Mouse (Mus musculus) left cerebral cortex, adult 2 months (tissue): ENCODE results near the gene Fgfr2. TPM values are rescaled to one million over a fixed set of nuclear protein-coding genes. Genes with fewer than 3 reads are reported as not detected.

ENCODE experiments used
- DNase-seq, 2 experiments: peaks; one replicate each; pipeline ENCODE4 v3.0.0; 2021 to 2022; ENCODE audit warnings: low spot score in 2 of 2, mixed read lengths in 1 of 2; ENCODE audit errors: extremely low spot score in 1 of 2
- H3K27ac ChIP-seq: fragments of 200-600 bp; 2 replicates; pipeline ENCODE4 v1.8.1; 2022
- H3K4me3 ChIP-seq: fragments of 200-600 bp; 2 replicates; pipeline ENCODE4 v1.8.1; 2022
- CTCF ChIP-seq: fragments of 200-600 bp; IDR thresholded peaks from 2 replicates; pipeline ENCODE4 v1.8.1; 2022; ENCODE audit warnings: antibody characterized with exemption, mild to moderate bottlenecking, moderate library complexity
- intact Hi-C: fragments of 180-260 bp; cut with DNase I; formaldehyde crosslinking; loops from one replicate; pipeline ENCODE4 v1.15.1; 2025
- total RNA-seq, 2 experiments: library from RNA; stranded (reverse); gene quantifications; 2 replicates each; pipeline ENCODE4 v1.2.3; 2021

The Fgfr2 gene
- total RNA-seq, 2 experiments from 2014 or later, result 47.3 to 47.4 TPM

DNA sequence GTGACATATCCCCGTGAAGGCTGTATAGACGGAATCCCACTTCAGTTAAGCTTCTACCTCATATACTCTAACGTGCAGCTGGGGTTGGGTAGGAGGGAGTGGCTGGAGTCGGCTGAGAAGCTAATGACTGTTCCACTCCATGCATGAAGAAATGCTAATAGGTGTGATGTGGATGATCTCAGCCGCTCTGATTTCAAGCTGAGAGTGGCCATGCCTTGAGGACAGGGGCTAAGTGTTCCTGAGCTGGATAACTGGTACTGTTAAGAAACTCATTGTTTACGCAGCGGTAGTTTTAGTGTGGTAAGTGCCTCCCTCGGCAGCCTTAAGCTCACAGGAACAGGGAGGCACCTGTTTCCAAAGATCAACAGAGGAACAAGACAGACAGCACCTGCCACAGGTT, 1819.8 kb downstream of the Fgfr2 start:
- intact Hi-C loops, result no loop called here
- Histone ChIP-seq H3K4me3 (no peak overlapping the region), H3K27ac (no peak overlapping the region)
- no peak for DNase-seq
- no peak for TF ChIP-seq CTCF

DNA sequence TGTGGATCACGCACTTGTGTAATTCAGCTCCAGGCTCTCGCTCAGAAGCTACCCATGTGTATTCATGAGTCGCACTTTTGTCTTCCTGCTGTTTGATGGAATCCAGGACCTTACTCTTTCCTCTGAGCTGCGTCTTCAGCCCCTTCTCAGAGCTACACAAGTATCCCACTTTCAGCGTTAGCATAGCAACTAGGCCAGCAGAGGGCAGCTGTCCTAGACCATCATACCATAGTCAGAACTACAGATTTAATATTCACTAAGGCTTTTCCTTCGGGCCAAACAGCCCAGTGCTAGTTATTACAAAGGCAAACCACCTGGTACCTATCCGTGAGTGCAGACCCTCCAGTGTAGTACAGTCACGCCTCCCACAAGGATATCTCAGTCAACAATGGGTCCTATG, 1826.0 kb downstream of the Fgfr2 start:
- DNase-seq, result no peak
- intact Hi-C loops, result no loop called here
- TF ChIP-seq CTCF, result peak; percentile 30
- no peak overlapping the region for H3K4me3 ChIP-seq
- H3K27ac ChIP-seq, result no peak overlapping the region

DNA sequence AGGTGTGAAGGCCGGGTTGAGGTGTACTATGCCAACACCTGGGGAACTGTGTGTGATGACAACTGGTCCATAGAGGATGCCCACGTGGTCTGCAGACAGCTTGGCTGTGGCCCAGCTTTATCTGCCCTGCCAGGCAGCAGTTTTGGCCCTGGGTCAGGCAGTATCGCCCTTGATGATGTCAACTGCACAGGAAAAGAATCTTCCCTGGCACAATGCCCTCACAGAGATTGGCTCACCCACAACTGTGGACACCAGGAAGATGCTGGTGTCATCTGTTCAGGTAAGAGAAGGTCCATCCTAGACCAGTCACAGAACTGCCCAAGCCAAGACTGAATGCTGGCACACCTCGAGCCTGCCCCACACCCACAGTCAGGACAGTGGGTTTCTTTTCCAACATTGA, 1857.3 kb downstream of the Fgfr2 start:
- intact Hi-C loops, result no loop called here
- no peak for TF ChIP-seq CTCF
- DNase-seq, result no peak
- Histone ChIP-seq H3K27ac (no peak overlapping the region), H3K4me3 (no peak overlapping the region)

DNA sequence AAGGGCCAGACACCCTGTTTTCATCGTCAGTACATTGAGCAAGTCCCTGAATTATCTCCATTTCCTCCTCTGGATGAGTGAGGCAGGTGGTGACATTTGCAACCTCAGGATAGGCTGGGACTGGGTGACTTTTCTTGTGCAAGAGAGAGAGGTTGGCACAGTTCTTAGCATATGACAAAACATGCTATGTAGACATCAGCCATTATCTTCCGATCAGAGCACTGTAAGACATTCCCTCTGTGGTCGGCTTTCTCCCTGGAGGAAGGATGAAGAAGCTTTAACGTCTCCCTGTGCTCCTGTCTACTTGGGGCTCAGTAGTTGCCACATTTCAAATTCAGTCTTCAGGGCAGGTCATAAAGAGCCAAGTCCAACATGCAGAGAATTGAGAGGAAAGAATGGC, 1858.9 kb downstream of the Fgfr2 start:
- TF ChIP-seq CTCF, result no peak
- no peak overlapping the region for H3K27ac ChIP-seq
- intact Hi-C loops, result no loop called here
- no peak overlapping the region for H3K4me3 ChIP-seq
- DNase-seq, result no peak

DNA sequence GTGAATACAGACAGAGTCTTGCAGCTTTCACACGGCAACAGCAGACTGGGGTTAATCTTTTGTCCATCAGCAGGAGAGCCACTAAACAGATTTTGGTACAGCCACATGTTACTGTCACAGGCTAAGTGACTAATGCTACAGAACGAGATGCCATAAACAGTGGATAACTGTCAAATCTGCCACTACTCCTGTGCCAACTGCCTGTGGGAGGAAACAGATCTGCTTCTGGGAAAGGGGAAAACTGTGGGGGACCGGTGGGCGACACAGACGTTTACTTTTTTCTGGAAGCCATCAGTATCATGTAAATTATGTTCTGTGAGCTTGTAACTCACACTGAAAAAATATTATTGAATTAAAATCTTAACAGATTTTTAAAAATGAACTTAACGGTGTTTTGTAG, 1862.2 kb downstream of the Fgfr2 start:
- Histone ChIP-seq H3K27ac (no peak overlapping the region), H3K4me3 (no peak overlapping the region)
- TF ChIP-seq CTCF, result no peak
- intact Hi-C loops, result no loop called here
- peak; percentile 8 to 34 for DNase-seq

DNA sequence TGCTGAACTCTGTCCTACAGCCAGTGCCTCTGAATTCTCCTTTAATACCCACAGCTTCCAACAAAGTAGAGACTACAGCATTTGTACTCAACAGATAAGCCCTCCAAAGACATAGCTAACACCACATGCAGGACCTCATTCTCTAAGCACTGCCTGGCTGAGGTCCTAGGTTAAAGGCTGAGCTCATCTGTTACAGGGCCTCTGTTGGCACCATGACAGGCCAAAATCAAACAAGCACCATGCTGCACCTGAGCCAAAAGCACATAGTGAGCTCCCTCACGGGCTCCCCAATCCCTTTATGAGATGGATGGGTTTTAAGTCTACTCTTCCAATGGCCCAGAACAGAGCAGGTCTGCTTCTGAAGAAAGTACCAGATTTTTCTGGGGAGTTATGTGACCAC, 1865.8 kb downstream of the Fgfr2 start:
- intact Hi-C loops, result no loop called here
- H3K4me3 ChIP-seq, result no peak overlapping the region
- DNase-seq, result no peak
- no peak overlapping the region for H3K27ac ChIP-seq
- TF ChIP-seq CTCF, result no peak

DNA sequence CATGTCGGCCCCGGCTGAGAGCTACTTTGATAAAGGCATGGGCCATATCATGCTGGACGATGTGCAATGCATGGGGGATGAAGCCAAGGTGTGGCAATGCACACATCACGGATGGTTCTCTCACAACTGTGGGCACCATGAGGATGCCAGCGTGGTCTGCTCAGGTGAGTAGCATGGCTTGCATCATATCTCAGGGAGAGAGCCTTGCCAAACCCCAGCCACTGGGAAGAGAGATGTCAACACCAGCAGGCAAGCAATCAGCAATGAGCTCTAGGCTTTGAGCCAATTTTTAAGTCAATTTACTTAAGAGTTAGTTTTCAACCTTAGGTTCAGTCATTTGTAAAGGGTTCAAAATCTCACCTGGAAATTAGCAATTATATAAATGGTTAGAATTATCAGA, 1866.3 kb downstream of the Fgfr2 start:
- intact Hi-C loops, result no loop called here
- H3K27ac ChIP-seq, result no peak overlapping the region
- no peak overlapping the region for H3K4me3 ChIP-seq
- TF ChIP-seq CTCF, result no peak
- DNase-seq, result no peak

DNA sequence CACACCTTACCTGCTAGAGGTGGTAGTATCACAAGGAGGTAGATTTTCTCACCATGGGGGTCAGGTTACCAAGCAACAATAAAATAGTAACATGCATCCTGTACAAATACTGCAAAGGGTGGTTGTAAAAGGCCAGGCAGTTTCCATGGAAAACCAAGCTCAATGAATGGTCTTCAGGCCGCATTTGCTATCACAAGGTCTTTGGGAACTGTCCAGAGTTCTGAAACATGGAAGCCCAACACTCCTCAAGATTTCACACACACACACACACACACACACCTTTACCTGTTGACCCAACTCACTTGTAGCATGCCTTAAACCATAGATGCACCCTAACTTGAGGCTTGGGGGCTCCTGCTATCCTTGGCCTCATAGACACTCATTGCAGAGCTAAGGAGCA, 1878.2 kb downstream of the Fgfr2 start:
- no peak for DNase-seq
- H3K4me3 ChIP-seq, result no peak overlapping the region
- no peak overlapping the region for H3K27ac ChIP-seq
- no peak for TF ChIP-seq CTCF
- intact Hi-C loops, result no loop called here

DNA sequence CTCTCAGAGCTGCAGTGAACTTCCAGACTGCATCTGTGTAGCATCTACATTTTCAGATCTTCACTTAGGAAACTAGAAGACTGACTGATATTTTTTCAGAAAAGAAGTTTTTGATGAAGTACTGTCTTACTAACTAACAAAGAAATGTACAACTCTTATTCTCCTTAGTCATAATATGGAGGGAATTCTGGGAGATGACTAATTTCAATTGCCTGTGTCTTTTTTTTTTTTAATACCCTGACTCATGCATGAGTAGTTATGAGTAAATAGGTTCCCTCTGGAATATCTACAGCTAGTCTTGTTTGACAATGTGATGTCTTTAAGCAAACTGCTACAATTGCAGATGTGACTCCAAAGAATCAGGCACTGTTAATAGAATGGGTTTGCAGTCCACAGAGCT, 1887.1 kb downstream of the Fgfr2 start:
- intact Hi-C loops, result no loop called here
- H3K27ac ChIP-seq, result no peak overlapping the region
- DNase-seq, result no peak
- no peak for TF ChIP-seq CTCF
- H3K4me3 ChIP-seq, result no peak overlapping the region

DNA sequence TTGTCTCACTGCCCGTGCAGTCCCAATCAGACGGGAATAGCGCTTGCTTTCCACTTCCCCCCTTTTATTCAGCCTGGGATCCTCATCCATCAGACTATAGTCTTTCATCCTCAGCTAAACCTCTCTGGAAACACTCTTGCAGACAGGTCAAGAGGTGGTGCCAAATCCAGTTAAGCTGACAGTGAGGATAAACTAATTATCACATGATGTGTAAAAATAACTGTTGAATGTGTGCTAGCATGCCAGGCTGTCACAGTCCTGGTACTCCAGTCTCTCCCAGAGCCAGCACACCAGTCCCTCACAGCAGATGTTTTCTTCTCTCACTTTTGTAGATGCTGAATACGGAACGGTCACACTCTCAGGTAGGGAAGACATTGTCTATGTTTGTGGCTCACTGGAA, 1900.1 kb downstream of the Fgfr2 start:
- no peak for DNase-seq
- intact Hi-C loops, result no loop called here
- TF ChIP-seq CTCF, result no peak
- H3K4me3 ChIP-seq, result no peak overlapping the region
- no peak overlapping the region for H3K27ac ChIP-seq

DNA sequence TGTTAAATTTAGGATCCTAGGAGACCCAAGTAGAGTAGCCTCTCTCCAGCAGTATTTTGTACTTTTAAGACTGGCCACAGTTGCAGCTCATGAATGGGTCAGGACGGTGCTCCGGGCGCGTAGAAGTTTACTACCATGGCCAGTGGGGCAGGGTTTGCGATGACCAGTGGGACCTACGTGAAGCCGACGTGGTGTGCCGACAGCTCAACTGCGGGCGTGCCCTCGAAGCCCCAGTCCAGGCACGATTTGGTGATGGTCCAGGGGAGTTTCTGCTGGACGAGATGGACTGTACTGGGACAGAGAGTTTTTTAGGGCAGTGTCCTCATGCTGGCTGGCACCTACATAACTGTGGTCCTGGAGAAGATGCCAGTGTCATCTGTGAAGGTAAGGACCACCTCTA, 1935.2 kb downstream of the Fgfr2 start:
- intact Hi-C loops, result loop anchor here (5.0 kb wide), 1 partner anchor 144 kb away; the partner anchor contains the start of gene Fam24a

DNA sequence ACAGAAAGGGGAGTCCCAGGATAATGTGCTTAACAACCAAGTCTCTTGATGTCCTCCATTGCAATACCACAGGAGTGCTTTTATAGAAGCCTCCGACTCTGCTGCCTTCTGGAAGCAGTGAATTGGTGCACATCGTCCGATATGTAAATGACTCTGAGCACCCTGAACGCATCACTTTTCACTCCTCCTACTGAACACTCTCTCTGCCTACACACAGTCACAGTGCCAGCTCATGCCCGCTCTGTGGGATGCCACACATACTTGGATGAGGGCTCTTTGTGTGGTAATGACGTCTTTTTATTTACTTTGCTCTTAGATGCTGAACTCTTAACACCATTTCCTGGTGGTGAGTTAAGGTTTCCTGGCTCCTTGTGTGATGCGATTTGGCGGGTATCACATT, 1936.1 kb downstream of the Fgfr2 start:
- intact Hi-C loops, result loop anchor here (5.0 kb wide), 1 partner anchor 145 kb away; the partner anchor contains the start of gene Fam24a
- peak; percentile 36 to 55 for DNase-seq
- Histone ChIP-seq H3K4me3 (no peak overlapping the region), H3K27ac (no peak overlapping the region; the same call in 1 of the 2 replicates)
- no peak for TF ChIP-seq CTCF

More for the DNA sequence above, 1935.2 kb downstream of the Fgfr2 start:
- DNase-seq, result no peak
- Histone ChIP-seq H3K27ac (no peak overlapping the region), H3K4me3 (no peak overlapping the region)
- TF ChIP-seq CTCF, result no peak

DNA sequence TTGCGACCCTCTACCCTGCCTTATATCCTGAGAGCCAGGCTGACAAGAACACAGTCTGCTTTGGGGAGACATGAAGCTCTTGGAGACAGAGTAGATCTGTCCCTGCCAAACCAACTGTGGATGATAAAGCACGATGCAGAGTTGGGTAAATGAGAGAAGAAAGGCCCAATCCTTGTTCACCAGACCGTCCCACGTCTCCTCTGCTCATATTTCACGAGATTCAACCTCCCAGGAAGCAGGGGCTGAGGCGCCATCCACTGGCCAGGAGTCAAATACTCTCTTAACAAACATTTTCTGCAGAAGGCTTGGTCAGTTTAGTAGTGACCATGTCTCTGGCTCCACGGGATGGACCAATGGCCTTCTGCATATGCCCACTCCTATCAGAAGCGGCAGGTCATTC, 1938.8 kb downstream of the Fgfr2 start:
- TF ChIP-seq CTCF, result no peak
- no peak overlapping the region for H3K4me3 ChIP-seq
- DNase-seq, result no peak
- no peak overlapping the region for H3K27ac ChIP-seq
- intact Hi-C loops, result no loop called here

DNA sequence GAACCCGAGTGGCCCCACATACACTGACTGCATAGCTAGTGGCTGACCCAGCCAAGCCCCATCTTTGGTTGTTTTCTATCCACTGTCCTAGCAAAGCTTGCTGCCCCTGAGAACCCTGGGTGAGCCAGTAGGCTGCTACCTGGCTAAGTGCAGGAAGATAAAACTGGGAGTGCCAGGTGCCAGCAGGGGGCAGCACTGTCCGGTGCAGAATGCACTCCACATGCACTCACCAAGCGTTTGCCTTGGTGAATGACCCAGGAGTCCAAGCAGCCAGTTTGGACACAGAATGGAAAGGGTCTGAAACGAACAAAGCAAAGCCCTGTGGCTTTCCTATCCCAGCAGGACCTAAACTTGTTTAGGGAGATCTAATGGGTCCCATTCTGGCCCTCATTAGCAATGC, 1940.5 kb downstream of the Fgfr2 start:
- peak; percentile 63 for TF ChIP-seq CTCF
- H3K27ac ChIP-seq, result no peak overlapping the region
- no peak overlapping the region for H3K4me3 ChIP-seq
- no peak for DNase-seq
- intact Hi-C loops, result no loop called here
